Mouse (Mus musculus) midbrain, embryonic 14.5 days (tissue): Measurements from ENCODE around the gene Scarb1. TPM values are rescaled to one million over a fixed set of nuclear protein-coding genes. Genes with fewer than 3 reads are reported as not detected.
A peak's percentile ranks its signal among the peaks of the same experiment; 100 is the strongest.

Source experiments
- ATAC-seq: fragments of 200-750 bp; cut with Nextera tagmentation; 2 replicates; pipeline ENCODE4 v1.8.0; 2017; ENCODE audit warnings: moderate number of reproducible peaks, moderate library complexity; ENCODE audit not compliant: low FRiP score, low TSS enrichment
- DNase-seq: peaks from one replicate; pipeline ENCODE4 v3.0.0-alpha.2; 2015
- H3K27ac ChIP-seq: fragments of 300-500 bp; sonication (generic); replicated peaks from 2 replicates; pipeline ENCODE4 v1.5.1; 2014; ENCODE audit warnings: mild to moderate bottlenecking, low read depth, low read length, moderate library complexity
- H3K27me3 ChIP-seq: fragments of 300-500 bp; sonication (generic); 2 replicates; pipeline ENCODE4 v1.6.1; 2014; ENCODE audit warnings: low read length, control low read depth, mixed read lengths; ENCODE audit not compliant: control insufficient read depth, insufficient read depth
- H3K36me3 ChIP-seq: fragments of 300-500 bp; sonication (generic); 2 replicates; pipeline ENCODE4 v1.6.1; 2014; ENCODE audit warnings: low read length, control low read depth; ENCODE audit not compliant: control insufficient read depth, insufficient read depth
- H3K4me1 ChIP-seq: fragments of 300-500 bp; sonication (generic); 2 replicates; pipeline ENCODE4 v1.6.1; 2014; ENCODE audit warnings: mild to moderate bottlenecking, antibody characterized with exemption, low read length, control low read depth; ENCODE audit not compliant: control insufficient read depth, insufficient read depth
- H3K4me2 ChIP-seq: fragments of 300-500 bp; sonication (generic); 2 replicates; pipeline ENCODE4 v1.6.1; 2014; ENCODE audit warnings: mild to moderate bottlenecking, low read length, moderate library complexity
- H3K4me3 ChIP-seq: fragments of 300-500 bp; sonication (generic); replicated peaks from 2 replicates; pipeline ENCODE4 v1.5.1; 2014; ENCODE audit warnings: low read depth, low read length
- H3K9ac ChIP-seq: fragments of 300-500 bp; sonication (generic); replicated peaks from 2 replicates; pipeline ENCODE4 v1.6.1; 2014; ENCODE audit warnings: mild to moderate bottlenecking, low read length, moderate library complexity
- H3K9me3 ChIP-seq: fragments of 300-500 bp; sonication (generic); 2 replicates; pipeline ENCODE4 v1.6.1; 2016; ENCODE audit warnings: low read length, control low read depth, mixed read lengths; ENCODE audit not compliant: control insufficient read depth
- WGBS: fragments of 180-500 bp; shearing (Covaris S2); extraction: QIAGEN DNeasy Blood & Tissue Kit; methylation state at CpG from one replicate; pipeline ENCODE4 v1.1.7; 2014; 5-methylcytosine and 5-hydroxymethylcytosine counted together
- polyA plus RNA-seq: library from polyadenylated mRNA; unstranded; fragments of >200 nt; fragmentation: Nextera tagmentation; extraction: Ambion mirVana; gene quantifications from 2 replicates; pipeline ENCODE4 v1.2.1, GENCODE M21; 2014

Scarb1 gene
- polyA plus RNA-seq, 1 experiment from 2014 or later: 26.8 TPM

DNA sequence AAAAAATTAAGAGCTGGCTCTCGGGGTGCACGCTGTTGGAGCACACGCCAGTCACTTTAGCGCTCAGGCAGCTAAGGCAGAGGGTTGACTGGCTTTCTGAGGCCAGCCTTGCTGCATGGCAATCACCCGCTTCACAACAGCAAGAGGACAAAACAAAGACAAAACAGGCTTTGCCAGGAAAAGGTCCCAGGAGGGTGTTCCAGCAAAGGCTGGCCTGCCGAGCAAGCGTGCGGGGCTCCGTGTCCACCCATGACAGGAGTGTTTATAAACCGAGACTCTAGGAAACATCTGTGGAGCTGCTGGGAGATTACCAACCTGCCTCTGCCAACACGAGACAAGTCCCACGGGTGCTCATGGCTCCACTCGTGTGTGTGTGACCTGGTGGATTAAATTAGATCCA, 34.1 kb downstream of the Scarb1 start:
- Histone ChIP-seq H3K4me3 (no peak overlapping the region), H3K4me1 (0 out of 2 replicates have a peak, but pooled peaks cover 2% of the 10 kb centered on the region), H3K27me3 (no peaks in the 10 kb centered on the region), H3K27ac (no peak overlapping the region), H3K36me3 (no peaks in the 10 kb centered on the region), H3K4me2 (no peak overlapping the region), H3K9me3 (no peaks in the 10 kb centered on the region), H3K9ac (no peak overlapping the region)
- no peak for ATAC-seq
- WGBS: 70% methylated on average over 13 of the region's 13 CpGs
- peak; percentile 42 for DNase-seq

- Histone ChIP-seq H3K9me3 (no peaks in the 10 kb centered on the region), H3K4me3 (no peak overlapping the region), H3K27ac (no peak overlapping the region), H3K4me1 (0 out of 2 replicates have a peak, but pooled peaks cover 2% of the 10 kb centered on the region), H3K4me2 (no peak overlapping the region), H3K9ac (no peak overlapping the region), H3K27me3 (no peaks in the 10 kb centered on the region), H3K36me3 (no peaks in the 10 kb centered on the region)
- DNase-seq: no peak
- ATAC-seq: no peak
- WGBS: 87% methylated on average over 7 of the region's 7 CpGs
Observed at GRCm38 (mm10) chr5:125306372-125306771, 34.5 kb downstream of the Scarb1 start.

DNA sequence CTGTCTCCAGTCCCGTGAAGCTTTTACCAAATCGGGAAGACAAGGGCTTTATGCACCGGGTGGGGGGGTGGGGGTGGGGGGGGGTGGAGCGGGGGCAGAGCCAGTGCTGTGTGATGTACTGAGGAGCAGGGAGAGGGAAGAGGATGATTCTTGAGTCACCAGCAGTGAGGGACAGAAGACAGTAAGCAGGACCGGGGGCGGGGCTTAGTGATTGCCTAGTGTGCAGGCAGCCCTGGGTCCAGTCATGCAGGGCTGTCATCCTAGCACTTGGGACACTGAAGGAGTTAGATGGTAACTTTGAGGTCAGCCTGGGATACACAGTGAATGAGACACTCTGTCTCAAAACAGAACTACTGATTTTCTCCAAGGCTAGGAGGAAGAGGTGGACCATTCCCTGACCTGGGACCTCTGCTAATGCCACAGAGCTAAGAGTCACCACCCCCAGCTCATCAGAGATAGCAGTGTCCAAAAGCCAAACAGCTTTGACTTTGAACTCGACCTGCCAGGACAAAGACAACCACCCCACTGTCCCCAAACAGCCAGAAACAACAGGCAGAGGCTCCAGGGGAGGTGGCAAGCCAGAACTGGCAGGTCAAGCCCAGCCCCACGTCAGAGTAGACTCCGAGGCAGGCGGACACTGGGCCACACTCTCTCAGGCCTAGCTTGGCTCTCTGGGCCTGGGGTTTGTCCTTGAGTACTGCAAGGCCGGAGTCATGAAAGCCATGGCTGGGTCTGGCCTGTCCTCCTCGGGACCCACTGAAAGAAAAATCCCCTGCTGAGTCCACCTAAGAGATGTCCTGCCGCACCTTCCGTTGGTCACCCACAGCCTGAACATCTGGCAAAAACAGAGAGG, 35.4 kb downstream of the Scarb1 start:
- Histone ChIP-seq H3K27ac (no peak overlapping the region), H3K36me3 (no peaks in the 10 kb centered on the region), H3K9ac (no peak overlapping the region), H3K27me3 (no peaks in the 10 kb centered on the region), H3K9me3 (no peaks in the 10 kb centered on the region), H3K4me1 (0 out of 2 replicates have a peak, but pooled peaks cover 2% of the 10 kb centered on the region), H3K4me3 (no peak overlapping the region), H3K4me2 (no peak overlapping the region)
- DNase-seq: no peak
- 53% methylated on average over 14 of the region's 14 CpGs for WGBS
- no peak for ATAC-seq

GRCm38 (mm10) chr5:125304245-125304856, 36.5 kb downstream of the Scarb1 start:
- 0 out of 2 replicates have a peak, but pooled peaks cover 2% of the 10 kb centered on the region for H3K4me1 ChIP-seq
- H3K4me3 ChIP-seq: no peak overlapping the region
- ATAC-seq (peak; percentile 46; the same call in 1 of the 2 replicates), DNase-seq (peak; percentile 72)
- peak overlapping the region; percentile 27 for H3K4me2 ChIP-seq
- H3K36me3 ChIP-seq: peaks cover 5% of the 10 kb centered on the region; the same call in 1 of the 2 replicates
- no peaks in the 10 kb centered on the region for H3K9me3 ChIP-seq
- 15% methylated on average over 18 of the region's 18 CpGs for WGBS
- H3K9ac ChIP-seq: no peak overlapping the region
- H3K27me3 ChIP-seq: no peaks in the 10 kb centered on the region
- H3K27ac ChIP-seq: no peak overlapping the region

DNA sequence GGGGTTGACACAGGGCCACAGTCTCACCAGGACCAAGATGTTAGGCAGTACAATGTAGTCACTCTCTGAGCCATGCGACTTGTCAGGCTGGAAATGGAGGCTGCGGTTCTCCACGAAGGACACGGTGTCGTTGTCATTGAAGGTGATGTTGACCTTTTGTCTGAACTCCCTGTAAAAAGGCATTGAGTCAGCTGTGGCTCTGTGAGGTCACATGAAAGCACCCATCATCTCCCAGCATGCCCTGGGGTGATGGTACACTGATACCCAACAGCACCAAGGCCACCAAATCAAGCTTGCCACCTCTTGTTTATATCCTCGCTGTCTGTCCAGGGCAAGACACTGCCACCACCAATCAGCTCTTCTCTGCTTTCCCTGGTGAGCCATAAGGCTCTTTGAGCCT, 37.8 kb downstream of the Scarb1 start:
- no peak for DNase-seq
- Histone ChIP-seq H3K27ac (no peak overlapping the region), H3K4me1 (0 out of 2 replicates have a peak, but pooled peaks cover 2% of the 10 kb centered on the region), H3K27me3 (no peaks in the 10 kb centered on the region), H3K9me3 (no peaks in the 10 kb centered on the region), H3K4me3 (no peak overlapping the region), H3K36me3 (peaks cover 5% of the 10 kb centered on the region; the same call in 1 of the 2 replicates), H3K4me2 (no peak overlapping the region), H3K9ac (no peak overlapping the region)
- no peak for ATAC-seq
- WGBS: 90% methylated on average over 6 of the region's 6 CpGs

DNA sequence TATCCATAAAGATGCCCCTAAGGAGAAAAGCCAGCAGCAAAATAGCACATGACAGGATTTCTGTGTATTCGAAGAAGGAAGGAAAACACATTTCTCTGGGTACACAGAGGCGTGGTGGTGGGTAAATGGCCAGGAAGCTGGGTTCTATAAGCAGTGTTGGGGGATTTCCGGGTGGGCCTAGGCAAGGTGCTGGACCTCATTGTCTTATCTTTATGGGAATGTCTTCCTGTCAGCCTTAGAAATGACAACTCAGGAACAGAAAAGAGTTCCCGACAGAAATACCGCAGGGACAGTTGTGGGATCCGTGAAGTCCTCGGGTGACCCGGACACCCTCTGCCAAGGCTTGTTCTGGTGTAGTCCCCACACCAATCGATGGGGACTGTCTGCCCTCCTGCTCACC, 42.7 kb downstream of the Scarb1 start:
- no peak overlapping the region for H3K27ac ChIP-seq
- H3K4me3 ChIP-seq: no peak overlapping the region
- H3K4me2 ChIP-seq: no peak overlapping the region
- H3K9ac ChIP-seq: no peak overlapping the region
- H3K4me1 ChIP-seq: no peaks in the 10 kb centered on the region
- ATAC-seq: no peak
- DNase-seq: no peak
- WGBS: 94% methylated on average over 9 of the region's 9 CpGs
- H3K36me3 ChIP-seq: peaks cover 18% of the 10 kb centered on the region; the same call in 1 of the 2 replicates
- 0 out of 2 replicates have a peak, but pooled peaks cover 4% of the 10 kb centered on the region for H3K9me3 ChIP-seq
- H3K27me3 ChIP-seq: no peaks in the 10 kb centered on the region

GRCm38 (mm10) chr5:125297171-125297570, 43.7 kb downstream of the Scarb1 start:
- Histone ChIP-seq H3K9me3 (0 out of 2 replicates have a peak, but pooled peaks cover 4% of the 10 kb centered on the region), H3K9ac (no peak overlapping the region), H3K4me1 (no peaks in the 10 kb centered on the region), H3K36me3 (peaks cover 19% of the 10 kb centered on the region; the same call in 1 of the 2 replicates), H3K27ac (no peak overlapping the region), H3K27me3 (no peaks in the 10 kb centered on the region), H3K4me3 (no peak overlapping the region), H3K4me2 (no peak overlapping the region)
- ATAC-seq (no peak), DNase-seq (no peak)
- WGBS: 93% methylated on average over 7 of the region's 7 CpGs

DNA sequence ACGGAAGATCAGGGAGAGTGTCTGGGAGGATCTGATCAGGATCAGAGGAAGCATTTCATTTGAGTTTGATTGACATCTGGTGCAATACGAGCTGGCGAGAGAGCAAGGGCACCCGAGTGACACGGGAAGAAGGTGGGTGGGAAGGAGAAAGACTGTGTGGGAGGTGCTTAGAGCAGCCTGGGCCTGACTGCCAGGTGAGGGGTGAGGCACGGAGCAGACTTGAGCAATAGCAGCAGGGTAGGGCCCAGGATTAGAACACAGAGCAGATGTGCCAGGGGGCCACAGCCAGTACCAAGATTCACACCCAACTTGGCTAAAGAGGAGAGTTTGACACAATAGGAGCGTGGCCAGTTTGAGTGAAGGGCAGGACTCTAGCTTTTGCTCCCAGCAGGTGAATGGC, 47.9 kb downstream of the Scarb1 start:
- Histone ChIP-seq H3K4me1 (no peaks in the 10 kb centered on the region), H3K36me3 (peaks cover 16% of the 10 kb centered on the region; the same call in 1 of the 2 replicates), H3K4me3 (no peak overlapping the region), H3K4me2 (no peak overlapping the region), H3K9me3 (0 out of 2 replicates have a peak, but pooled peaks cover 4% of the 10 kb centered on the region), H3K27me3 (no peaks in the 10 kb centered on the region), H3K9ac (no peak overlapping the region), H3K27ac (no peak overlapping the region)
- no peak for ATAC-seq
- DNase-seq: no peak
- 64% methylated on average over 7 of the region's 7 CpGs for WGBS
